Mouse (Mus musculus): ENCODE results near the gene Lrrc42.
A peak's percentile ranks its signal among the peaks of the same experiment; 100 is the strongest.

Lrrc42 gene

DNA sequence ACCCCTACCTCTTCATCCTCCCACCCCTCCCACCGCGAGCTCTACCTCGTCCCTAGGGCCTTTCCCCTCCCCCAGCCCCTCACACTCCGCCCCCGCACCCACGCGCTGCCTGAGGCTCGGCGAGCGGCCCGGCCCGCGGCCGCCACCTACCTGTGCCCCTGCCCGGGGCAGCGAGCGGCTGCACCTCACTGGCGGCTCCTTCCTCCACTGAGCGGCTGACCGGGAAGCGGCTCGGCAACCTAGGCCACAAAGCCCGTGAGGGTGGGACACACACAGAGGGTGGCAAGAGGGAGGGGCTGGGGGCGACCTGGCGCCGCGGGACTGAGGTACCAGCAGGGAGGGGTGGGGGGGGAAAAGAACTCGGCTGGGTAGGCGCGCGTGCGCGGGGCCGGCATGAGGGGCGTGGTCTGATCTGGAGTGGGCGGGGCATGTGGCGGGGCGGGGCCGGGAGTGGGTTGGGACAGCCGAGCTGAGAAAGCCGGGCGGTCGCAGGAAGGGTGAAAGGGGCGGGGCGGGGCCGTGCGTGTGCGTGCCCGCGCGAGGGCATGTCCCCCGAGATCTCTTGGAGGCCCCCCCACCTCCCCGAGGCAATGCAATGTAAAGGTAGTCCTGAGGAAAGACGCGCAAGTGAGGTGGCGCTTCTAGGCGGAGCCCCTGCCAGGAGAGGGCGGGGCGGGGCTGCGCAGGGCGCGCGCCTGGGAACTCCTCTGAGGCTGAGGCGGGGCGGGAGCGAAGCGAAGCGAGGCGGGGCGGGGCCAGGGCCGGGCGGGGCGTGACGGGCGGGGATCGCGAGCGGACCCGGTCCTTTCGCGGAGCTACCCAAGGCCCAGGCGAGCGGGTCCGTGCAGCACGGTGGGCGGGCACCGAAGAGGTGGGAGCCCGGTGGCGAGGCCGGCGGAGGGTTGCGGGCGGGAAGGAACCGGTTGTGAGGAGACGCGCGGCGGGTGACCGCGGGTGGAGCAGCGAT lies at the start of gene Lrrc42, which contains the start of gene Hspb11:
Gene Lrrc42 (minus strand): TSS at position 408 of the 967 bp plus-strand sequence.
Gene Hspb11 (plus strand): TSS at position 469 of the 967 bp plus-strand sequence.
- peak; percentile 97 to 98 for DNase-seq (ENCODE audit: low spot score in 2 of 2)

DNA sequence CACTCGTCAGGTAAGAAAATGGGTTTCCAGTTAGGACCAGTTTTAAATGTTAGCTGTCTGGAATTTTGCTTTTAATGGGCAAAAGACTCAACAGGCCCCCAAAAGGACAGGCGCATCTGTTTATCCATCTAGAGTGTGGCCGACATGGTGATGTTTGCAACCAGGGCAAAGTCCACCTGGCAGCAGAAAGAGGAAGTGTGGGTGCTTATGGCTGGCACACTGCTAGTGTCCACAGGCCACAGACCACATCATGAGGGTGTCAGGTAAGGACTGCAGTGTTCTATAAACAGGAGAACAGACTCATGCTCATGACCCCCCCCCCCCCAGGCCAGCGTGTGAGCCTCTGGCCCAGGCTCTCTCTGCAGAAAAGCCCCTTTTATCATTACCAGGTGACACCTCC lies 49.5 kb upstream of the Lrrc42 start:
- no peak for DNase-seq (ENCODE audit: low spot score in 2 of 2)

DNA sequence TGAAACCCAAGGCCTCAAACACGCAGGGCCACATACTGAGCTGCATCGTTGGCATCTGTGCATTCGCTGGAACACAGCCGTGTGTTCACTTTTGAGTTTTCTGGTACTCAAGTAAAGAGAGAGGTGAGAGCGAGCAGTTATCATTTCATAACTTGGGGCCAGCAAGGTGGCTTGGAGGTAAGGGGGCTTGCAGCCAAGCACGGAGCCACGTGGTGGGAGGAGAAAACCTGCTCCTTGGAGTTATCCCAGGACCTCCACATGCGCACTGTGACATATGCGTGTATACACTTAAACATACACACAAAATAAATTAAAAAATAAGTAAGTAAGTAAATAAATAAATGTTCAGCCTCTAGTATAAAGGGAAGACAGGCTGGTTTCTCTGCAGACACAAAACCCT lies 48.9 kb upstream of the Lrrc42 start:
- no peak for DNase-seq (ENCODE audit: low spot score in 2 of 2)

DNA sequence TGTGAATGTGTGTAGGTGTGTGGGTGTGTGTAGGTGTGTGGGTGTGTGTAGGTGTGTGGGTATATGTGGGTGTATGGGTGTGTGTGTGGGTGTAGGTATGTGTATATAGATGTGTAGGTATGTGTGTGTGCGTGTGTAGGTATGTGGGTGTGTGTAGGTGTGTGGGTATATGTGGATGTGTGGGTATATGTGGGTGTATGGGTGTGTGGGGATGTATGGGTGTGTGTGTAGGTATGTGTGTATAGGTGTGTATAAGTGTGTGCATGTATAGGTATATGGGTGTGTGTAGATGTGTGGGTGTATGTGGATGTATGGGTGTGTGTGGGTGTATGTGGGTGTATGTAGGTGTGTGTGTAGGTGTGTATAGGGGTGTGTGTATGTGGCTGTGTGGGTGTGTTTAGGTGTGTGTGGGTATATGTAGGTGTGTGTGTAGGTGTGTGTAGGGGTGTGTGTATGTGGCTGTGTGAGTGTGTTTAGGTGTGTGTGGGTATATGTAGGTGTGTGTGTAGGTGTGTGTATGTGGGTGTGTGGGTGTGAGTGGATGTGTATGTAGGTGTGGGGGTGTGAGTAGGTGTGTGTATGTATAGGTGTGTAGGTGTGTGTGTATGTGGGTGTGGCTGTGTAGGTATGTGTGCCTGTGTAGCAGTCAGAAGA lies 47.7 kb upstream of the Lrrc42 start:
- DNase-seq (ENCODE audit: low spot score in 2 of 2) = no peak

DNA sequence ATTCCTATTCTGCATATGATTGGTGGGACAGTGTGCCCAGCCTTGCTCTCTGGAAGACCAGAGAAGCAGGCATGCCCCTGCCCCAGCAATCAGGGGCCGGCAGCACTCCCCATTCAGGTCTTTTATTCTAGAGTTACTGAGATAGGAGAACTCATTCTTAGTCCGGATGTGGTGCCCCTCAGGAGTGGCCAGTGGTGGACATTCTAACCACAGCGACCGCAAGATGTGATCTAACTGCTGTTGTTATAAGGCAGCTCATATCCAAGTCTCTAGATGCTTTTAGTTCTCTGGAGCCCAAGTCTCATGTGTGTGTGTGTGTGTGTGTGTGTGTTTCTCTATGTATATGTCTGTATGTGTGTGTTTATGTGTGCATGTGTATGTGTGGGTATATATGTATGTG lies 47.0 kb upstream of the Lrrc42 start:
- no peak for DNase-seq (ENCODE audit: low spot score in 2 of 2)

DNA sequence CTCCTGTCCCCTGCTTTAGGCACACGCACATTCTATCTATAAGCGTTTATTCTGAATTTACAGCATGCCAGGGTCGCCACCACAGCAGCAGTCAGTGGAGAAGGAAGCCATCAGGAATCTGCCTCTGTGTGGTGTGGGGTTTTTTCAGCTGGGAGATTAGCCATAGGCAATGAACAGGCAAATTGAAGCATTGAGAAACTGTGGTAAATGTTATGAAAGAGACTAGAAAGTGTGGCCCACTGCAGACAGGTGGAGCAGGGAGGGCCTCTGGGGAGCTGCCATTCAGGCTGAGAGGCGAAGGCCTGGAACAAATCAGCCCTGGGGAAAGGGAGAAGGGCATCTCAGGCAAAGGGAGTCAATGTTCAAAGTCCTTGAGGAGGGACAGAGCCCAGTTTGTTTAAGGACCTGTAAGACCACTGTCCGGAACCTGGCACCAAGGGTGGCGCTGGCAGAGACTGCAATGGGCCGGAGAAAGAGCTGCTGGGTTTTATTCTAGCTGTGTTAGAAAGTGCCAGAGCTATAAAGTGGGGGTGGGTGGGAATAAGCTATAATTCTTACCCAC lies 46.5 kb upstream of the Lrrc42 start:
- DNase-seq (ENCODE audit: low spot score in 2 of 2) = no peak

DNA sequence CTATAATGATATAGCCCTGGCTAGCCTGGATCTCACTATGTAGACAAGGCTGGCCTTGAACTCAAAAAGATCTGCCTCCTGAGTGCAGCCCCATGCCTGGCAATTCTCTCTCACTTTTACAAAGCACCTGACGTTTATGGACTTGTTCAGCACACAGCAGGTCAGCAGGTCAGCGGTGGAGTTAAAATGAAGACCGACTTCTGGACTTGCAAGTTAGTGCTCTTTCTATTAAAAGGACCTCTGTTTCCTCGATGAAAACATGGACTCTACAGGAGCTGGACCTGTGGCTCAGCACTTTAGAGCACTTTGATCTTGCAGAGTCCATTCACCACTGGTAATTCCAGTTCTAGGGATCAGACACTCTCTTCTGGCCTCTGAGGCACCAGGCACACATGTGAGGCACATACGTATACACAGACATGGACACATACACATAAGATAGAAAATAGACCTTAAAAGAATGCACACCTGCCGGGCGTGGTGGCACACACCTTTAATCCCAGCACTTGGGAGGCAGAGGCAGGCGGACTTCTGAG lies 44.8 kb upstream of the Lrrc42 start:
- no peak for DNase-seq (ENCODE audit: low spot score in 2 of 2)

DNA sequence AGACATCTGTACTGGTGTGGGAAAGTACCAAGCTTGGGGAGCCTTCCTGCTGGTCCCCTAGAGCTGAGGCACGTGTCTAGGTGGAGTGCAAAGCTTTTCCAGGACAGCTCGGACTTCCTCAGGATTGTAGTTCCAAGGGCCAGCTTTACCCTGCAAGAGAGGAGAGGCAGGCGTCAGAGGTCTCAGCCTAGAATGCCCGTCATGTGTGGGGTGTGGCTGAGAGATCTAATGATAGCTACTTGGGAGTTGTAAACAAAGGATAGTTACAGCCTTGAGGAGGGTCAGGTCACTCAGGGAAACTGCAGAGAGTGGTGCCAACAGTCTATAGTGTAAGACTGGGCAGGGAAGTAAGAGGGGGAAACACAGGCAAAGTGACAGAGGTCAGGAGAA lies 38.9 kb upstream of the Lrrc42 start:
- DNase-seq (ENCODE audit: low spot score in 2 of 2) = no peak

DNA sequence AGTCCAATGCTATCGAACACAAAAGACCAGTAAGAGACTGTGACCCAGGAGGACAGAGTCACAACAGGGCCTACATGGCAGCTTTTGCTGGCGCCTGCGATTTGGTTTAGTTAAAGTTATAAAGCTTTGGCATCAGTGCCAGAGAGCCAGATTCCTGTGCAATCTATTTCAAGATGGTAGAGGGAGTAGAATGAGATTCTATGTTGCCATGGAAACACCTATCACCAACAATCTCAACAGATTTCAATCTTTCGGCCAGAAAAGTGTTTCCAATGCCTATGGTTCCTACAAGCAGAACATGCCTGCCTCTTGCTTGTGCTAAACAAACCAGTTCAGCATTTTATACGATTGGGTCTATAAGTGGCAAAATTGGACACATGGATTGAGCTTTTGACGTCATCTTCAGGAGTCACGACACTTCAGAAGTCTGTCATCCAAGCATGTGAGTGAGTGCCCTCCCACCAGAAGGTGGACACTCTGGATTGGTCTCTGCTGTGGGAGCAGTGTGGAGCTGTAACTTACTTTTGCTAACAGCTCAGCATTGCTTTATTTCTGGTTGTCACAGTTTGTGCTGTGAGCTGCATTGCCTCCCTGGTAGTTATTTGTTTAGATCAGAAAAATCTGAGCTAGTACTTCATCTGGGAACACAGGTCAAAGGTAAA lies 38.4 kb upstream of the Lrrc42 start:
- no peak for DNase-seq (ENCODE audit: low spot score in 2 of 2)

DNA sequence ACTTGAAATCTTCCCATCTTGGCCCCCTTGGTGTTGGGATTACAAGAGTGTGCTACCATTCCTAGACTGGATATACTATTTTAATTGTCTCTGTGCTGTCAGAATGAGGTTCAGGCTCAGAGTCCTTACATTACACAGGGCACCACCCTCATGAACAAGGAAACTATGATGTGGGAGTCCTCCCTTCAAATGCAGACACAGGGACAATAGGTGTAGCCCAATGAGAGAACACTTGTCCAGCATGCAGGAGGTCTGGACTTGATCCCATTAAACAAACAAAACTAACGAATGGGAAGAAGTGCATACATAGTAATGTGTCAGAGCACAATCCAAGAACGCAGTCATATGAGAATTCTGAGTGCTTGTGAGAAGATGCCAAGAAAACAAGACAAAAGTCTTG lies 34.2 kb upstream of the Lrrc42 start:
- DNase-seq (ENCODE audit: low spot score in 2 of 2) = no peak

DNA sequence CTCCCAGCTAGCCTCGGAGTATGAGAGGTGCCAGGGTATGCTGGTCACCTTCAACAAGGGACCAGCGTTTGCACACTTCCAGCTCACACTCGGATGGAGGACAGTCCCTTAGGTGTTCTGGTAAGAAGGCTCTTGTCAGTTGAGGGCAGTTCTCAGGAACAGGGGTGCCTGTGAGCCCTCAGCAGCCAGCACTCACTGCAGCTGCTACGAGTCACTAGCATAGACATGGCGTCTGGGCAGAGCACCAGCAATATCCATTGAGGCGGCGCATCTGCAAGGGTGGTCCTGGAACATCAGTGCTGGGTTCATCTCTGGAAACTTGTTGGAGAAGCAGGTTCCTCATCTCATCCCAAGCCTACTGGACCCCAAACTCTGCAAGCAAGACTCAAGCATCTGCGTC lies 33.1 kb upstream of the Lrrc42 start:
- DNase-seq (ENCODE audit: low spot score in 2 of 2) = no peak

DNA sequence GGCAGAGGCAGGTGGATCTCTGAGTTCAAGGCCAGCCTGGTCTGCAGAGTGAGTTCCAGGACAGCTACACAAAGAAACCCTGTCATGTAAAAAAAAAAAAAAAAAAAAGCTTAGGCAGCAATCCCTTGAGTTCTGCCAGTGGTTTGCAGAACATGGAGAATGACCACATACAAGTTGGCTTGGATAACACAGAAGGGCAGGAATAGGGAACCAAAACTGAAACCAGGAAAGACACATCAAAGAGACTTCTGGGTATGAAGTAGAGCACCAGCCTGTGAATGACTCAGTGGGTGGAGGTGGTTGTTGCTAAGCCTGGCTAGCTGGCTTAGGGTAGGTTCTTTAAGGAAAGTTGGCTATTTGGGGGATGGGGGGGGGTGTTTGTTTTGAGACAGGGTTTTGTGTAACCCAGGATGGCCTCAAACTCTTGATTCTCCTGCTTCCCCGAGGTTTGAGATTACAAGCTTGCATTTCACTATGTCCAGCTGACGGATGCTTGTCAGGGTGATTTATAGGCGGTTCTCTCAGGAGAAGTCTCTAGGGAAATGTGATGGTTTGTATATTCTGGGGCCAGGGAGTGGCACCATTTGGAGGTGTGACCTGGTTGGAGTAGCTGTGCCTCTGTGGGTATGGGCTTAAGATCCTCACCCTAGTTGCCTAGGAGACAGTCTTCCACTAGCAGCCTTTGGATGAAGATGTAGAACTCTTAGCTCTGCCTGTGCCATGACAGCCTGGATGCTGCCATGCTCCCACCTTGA lies 32.3 kb upstream of the Lrrc42 start:
- DNase-seq (ENCODE audit: low spot score in 2 of 2) = no peak

DNA sequence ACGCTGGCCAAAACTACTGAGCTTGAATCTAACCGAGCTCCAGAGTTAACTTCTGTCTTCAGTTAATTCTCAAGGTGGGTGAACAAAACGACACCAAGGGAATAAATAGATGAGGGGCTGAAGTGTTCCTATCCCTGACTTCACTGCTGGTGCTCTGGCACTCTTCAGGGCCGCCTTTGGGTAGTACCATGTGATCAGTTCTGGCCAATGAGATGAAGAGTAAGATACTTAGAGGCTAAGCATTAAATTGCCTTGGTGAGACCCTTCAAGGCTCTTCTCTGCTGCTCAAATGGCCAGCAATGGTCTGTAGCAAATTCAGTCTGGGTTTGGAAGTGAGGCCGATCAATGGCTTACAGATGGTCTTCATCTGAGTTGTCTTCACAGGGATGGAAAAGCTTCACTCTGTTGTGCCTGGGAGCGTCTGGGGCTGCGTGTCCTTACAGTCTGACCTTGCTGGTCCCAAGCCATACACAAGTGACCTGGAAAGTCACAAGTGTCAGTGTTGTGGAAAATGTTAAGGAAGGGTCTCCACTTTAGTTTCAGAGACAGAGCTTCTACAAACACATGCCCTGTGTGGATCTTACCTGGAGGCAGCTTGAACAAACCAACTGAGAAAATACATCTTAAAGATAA lies 27.6 kb upstream of the Lrrc42 start:
- no peak for DNase-seq (ENCODE audit: low spot score in 2 of 2)

DNA sequence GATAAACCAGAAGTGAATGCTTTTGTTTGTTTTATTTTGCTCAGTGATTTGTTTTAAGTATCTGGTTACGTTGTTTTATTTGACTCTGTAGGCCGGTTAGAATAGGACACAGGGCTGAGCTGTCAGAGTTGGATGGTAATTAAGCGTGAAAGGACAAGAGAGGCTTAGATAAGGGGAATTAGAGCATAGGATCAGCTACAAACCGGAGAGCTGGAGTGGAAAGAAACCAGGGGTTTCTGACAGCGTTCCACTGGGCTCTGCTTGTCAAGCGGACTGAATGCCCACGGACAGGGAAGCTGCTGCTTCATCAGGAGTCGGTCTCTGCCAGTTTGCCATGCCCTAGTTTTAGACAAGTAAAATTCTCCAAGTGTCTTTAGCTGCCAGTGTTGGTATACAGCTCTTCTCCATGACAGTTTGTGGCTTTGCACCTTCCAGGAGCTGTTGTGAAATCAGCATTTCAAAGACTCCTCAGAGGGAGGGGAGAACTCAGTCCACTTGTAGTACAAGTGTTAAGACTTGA lies 24.9 kb upstream of the Lrrc42 start:
- DNase-seq (ENCODE audit: low spot score in 2 of 2) = no peak

DNA sequence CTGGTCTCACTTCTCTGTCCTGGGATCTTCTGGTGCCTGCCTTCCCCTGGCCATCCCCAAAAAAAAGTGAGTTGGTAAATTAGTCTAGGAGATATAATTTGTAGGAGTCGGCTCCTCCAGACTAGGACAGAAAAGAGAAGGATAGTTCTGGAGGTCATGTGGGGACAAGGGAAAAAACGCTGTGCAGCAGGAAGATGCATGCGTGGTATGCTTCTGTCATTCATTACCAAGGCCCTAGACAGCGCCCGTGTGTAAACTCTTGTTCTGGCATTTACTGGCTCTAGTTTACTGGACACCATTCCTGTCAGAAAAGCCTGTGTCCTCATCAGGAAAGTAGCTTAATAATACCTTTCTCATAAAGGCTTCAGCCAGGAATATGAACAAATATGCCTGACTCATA lies 21.2 kb upstream of the Lrrc42 start:
- DNase-seq (ENCODE audit: low spot score in 2 of 2) = no peak

DNA sequence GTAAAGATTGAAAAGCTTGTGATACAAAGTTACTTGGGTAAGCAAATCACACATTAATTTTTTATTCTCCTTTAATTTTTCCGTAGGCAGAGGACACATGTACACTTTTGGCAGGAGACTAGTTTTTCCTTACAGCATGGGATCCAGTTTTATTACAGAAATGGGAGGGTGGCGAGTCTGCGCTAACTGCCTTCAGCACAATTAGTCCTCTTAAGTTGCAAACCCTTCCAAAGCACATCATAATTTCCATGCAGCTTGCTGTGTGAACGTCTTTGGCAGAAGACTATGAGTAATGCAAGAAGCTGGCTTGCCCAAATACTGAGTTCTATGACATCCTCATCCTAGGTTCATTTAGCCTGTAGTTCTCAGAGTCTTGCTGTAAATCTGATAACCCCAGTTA lies 20.4 kb upstream of the Lrrc42 start:
- DNase-seq (ENCODE audit: low spot score in 2 of 2) = no peak

DNA sequence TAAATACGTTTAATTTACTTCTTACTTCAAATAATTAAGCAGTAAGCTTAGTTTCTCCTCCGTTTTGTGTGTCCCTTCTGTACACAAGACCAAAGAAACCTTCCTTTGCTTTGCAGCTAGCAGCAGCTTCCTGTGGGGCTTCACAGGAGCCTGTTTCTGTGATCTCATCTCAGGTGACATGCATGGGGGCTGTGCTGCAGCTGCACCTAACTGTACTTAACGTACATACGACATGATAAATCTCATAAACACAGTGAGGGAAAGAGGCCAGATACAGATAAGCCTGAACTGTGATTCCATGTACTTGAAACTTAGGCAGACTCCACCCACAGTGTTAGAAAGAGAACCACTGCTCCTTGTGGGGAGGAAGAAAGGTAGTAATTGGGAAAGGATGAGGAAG lies 6.7 kb upstream of the Lrrc42 start:
- DNase-seq (ENCODE audit: low spot score in 2 of 2) = peak; percentile 77 to 81

DNA sequence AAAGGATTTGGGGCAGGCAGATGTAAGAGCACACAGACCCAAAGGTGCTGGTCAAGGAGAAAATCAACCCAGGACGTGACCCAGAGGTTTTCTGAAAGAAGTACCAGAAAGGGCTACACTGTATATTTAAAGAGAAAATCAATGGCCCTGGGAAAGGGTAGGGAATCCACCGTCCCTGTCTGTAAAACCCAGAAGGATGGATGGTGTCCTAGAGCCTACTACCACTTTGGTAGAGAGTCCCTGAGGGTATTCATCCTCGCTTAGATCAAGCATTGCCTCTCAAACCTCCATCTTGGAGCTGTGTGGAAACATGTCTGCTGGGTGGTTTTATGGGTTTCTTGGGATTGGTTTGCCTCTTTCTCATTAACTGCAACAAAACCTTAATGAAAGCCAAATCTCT lies 1.1 kb upstream of the Lrrc42 start:
- DNase-seq (ENCODE audit: low spot score in 2 of 2) = no peak

DNA sequence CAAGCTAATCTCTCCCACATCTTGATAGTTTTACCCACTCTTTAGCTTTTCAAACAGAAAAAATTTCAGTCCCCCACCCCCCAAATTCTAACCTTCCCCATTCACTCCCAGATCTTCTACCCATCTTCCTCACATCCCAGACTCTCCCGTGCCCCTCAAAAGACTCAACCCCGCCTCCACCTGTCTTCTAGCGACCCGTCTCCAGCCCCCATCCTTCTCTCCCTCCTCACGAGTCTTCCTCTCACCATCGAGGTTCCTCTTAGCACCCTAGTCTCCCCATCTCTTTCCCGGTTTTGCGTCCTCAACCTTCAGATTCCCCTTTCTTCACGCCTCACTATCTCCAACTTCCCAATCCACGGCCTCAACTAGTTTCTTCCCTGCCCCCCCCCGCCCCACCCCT lies 810 bp downstream of the Lrrc42 start:
- DNase-seq (ENCODE audit: low spot score in 2 of 2) = peak in 1 of 2 experiments; percentile 28

DNA sequence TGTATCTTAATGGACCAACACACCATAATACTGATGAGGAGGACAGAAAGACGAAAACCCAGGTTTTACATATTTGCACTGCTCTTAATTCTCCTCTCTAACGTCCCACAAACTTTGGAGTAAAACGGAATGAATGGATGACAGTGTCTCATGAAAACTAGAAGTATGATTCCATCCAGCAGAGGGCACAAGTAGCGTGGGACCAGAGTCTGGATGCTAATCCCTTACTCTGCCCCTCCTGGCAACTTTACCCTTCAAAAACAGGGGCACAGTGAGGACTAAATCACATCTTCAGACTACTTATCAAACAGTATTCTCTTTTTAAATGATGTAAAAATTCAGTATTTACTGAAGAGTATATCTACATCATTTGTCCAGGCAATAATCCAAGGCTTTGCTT lies 2.8 kb downstream of the Lrrc42 start:
- peak; percentile 28 to 71 for DNase-seq (ENCODE audit: low spot score in 2 of 2)

All from thymus, postnatal 10 days (tissue).